Mouse (Mus musculus) heart, adult 2 months (tissue): ENCODE measurements around the gene Ipo4. TPM values are rescaled to one million over a fixed set of nuclear protein-coding genes. Genes with fewer than 3 reads are reported as not detected.
A peak's percentile ranks its signal among the peaks of the same experiment; 100 is the strongest.

Experiments used
- DNase-seq, 2 experiments: peaks; one replicate each; pipeline ENCODE4 v3.0.0; 2021
- H3K27ac ChIP-seq: fragments of 200-600 bp; 2 replicates; pipeline ENCODE4 v1.8.1; 2022
- H3K27me3 ChIP-seq: fragments of 200-500 bp; 2 replicates; pipeline ENCODE4 v1.6.1; 2012; ENCODE audit warnings: mild to moderate bottlenecking, low read length, inconsistent platforms, mixed read lengths; ENCODE audit not compliant: control insufficient read depth, insufficient read depth
- H3K36me3 ChIP-seq: fragments of 200-500 bp; 2 replicates; pipeline ENCODE4 v1.6.1; 2012; ENCODE audit warnings: low read length, inconsistent platforms; ENCODE audit not compliant: control insufficient read depth, insufficient read depth
- H3K4me1 ChIP-seq: fragments of 200-500 bp; 2 replicates; pipeline ENCODE4 v1.6.1; 2011; ENCODE audit warnings: low read length; ENCODE audit not compliant: control insufficient read depth, insufficient read depth
- H3K4me3 ChIP-seq: fragments of 200-600 bp; 2 replicates; pipeline ENCODE4 v1.8.1; 2022
- H3K79me2 ChIP-seq: fragments of 200-500 bp; replicated peaks from 2 replicates; pipeline ENCODE4 v1.6.1; 2012; ENCODE audit warnings: mild to moderate bottlenecking, inconsistent platforms, low read length, moderate library complexity, mixed read lengths; ENCODE audit not compliant: control insufficient read depth, insufficient read depth
- H3K9ac ChIP-seq: fragments of 200-500 bp; 2 replicates; pipeline ENCODE4 v1.6.1; 2012; ENCODE audit warnings: low read depth, mild to moderate bottlenecking, control low read depth, inconsistent platforms, low read length, mixed read lengths
- CTCF ChIP-seq: fragments of 200-600 bp; IDR thresholded peaks from 2 replicates; pipeline ENCODE4 v1.8.1; 2022; ENCODE audit warnings: antibody characterized with exemption, mild to moderate bottlenecking, moderate library complexity
- EP300 ChIP-seq: fragments of 200-500 bp; IDR thresholded peaks from 2 replicates; pipeline ENCODE4 v1.6.1; 2011; ENCODE audit warnings: low read depth, low read length, control low read depth; ENCODE audit not compliant: insufficient read depth
- POLR2A ChIP-seq: fragments of 200-500 bp; IDR thresholded peaks from 2 replicates; pipeline ENCODE4 v1.6.1; 2011; ENCODE audit warnings: mild to moderate bottlenecking, low read depth, low read length, control low read depth; ENCODE audit not compliant: insufficient read depth
- WGBS: fragments of 180-500 bp; shearing (Covaris S2); methylation state at CpG from one replicate; pipeline ENCODE4 v1.1.7; 2018; 5-methylcytosine and 5-hydroxymethylcytosine counted together
- intact Hi-C: fragments of 180-260 bp; cut with DNase I; formaldehyde crosslinking; loops from one replicate; pipeline ENCODE4 v1.15.1; 2025
- polyA plus RNA-seq: library from polyadenylated mRNA; depleted of rRNA; stranded (reverse); fragments of >200 nt; gene quantifications from 2 replicates; pipeline ENCODE4 v1.2.3, GENCODE M21; 2012
- total RNA-seq, 2 experiments: library from RNA; stranded (reverse); gene quantifications; 2 replicates each; pipeline ENCODE4 v1.2.3; 2021

Ipo4 gene
- total and polyA plus RNA-seq, 3 experiments: 51.3 to 68.2 (median 64.1) TPM

DNA sequence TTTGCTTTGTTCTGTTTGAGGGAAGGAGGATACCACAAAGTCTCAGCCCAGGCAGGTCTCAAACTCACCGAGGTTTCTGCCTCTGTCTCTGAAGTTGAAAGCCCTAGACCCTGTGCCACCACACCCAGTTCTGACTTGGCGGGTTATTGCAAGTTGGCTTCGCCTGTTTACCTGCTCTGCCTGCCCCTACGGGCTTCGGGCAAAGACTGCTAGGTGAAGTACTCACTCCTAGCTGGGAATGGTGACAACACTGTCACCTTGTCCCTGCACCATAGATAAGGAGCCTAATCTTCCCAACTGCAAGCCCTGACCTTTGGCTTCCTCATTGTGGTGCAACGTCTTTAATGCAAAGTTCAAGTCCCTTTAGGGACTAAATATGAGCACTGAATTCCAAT is 50.2 kb downstream of the Ipo4 start:
- H3K79me2 ChIP-seq: no peaks in the 10 kb centered on the region
- H3K4me1 ChIP-seq: peaks cover 3% of the 10 kb centered on the region
- peak in 1 of 2 experiments; percentile 34 for DNase-seq
- WGBS: 48% methylated on average over 6 of the region's 6 CpGs
- peak overlapping the region; percentile 78 for H3K27ac ChIP-seq
- intact Hi-C loops: no loop called here
- H3K4me3 ChIP-seq: peak overlapping the region; percentile 76
- H3K36me3 ChIP-seq: peaks cover 4% of the 10 kb centered on the region; the same call in 1 of the 2 replicates
- H3K9ac ChIP-seq: peak overlapping the region; percentile 22; the same call in 1 of the 2 replicates
- TF ChIP-seq POLR2A (no peak), EP300 (no peak), CTCF (no peak)
- no peaks in the 10 kb centered on the region for H3K27me3 ChIP-seq

DNA sequence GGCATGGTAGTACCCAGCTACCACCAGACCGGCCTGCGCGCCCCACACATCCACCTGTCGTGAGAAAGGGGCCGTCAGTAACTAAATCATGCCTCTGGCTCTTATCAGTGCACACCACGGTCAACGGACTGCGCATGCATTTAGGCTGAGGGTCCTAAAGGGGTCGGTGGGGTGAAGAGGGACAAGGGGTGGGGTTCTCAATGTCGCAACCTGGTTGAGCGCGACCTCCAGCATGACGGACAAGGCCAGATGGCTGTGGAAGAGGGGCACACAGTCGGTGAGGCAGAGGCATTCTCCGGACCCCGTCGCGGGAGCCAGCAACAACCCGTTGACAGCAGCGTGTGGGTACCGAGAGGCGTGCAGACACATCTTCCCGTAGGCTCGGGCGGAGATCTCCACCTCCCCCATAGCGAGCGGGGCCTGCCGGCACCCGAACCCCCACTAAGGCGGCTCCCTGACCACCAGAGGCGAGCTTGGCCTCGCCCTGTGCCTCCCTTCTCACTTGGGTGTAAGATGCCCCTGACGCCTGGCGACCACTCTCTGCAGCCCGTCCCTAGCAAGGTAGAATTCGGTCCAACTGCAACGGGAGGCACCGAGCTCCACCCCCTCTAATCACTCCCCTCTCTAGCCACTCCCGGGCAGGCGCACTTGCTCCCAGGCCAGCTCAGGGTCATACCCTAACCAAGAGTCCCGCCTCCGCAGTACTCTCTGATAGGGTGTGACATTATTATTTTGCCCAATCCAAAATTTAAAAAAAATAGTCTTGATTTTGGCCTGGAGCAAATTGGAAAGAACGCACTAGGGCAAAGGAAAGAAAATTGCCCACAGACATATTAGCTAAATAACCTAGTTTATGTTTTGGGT is 50.8 kb downstream of the Ipo4 start, which contains the start of gene Emc9:
Gene Emc9 (minus strand): TSS at position 601 of the 864 bp plus-strand sequence.
- Histone ChIP-seq H3K4me3 (peak within 1 kb of the TSS; percentile 76), H3K27me3 (no peaks in the 10 kb centered on the region), H3K9ac (peak within 1 kb of the TSS; percentile 91), H3K27ac (peak within 1 kb of the TSS; percentile 78), H3K36me3 (peaks cover 1% of the 10 kb centered on the region; the same call in 1 of the 2 replicates), H3K4me1 (peaks cover 3% of the 10 kb centered on the region), H3K79me2 (no peaks in the 10 kb centered on the region)
- peak; percentile 77 for TF ChIP-seq POLR2A
- TF ChIP-seq EP300: no peak
- TF ChIP-seq CTCF: peak; percentile 7; the same call in 1 of the 2 replicates
- peak; percentile 85 to 89 for DNase-seq
- intact Hi-C loops: no loop called here
- WGBS: 6% methylated on average over 43 of the region's 43 CpGs

DNA sequence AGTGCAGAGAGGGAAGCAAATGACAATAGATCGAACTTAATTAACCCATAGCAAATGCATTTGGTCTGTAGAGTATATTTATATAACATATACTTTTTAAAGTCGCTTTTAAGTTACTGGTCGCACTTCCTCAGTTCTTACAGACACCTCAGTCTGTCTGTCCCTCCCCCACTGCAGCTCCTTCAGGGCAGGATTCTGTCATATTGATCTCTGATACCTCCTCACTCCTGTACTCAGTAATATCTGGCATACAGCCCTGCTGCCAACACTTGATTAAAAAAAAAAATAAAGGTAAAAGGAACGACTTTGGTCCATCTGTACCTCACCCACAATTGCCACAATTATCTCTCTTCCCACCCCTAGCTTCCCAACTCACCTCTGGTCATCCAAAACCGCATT is 51.5 kb downstream of the Ipo4 start:
- 56% methylated on average over 5 of the region's 5 CpGs for WGBS
- peak overlapping the region; percentile 78 for H3K27ac ChIP-seq
- H3K4me1 ChIP-seq: peaks cover 3% of the 10 kb centered on the region
- intact Hi-C loops: no loop called here
- H3K79me2 ChIP-seq: no peaks in the 10 kb centered on the region
- TF ChIP-seq POLR2A (no peak), CTCF (no peak), EP300 (no peak)
- no peaks in the 10 kb centered on the region; the same call in 1 of the 2 replicates for H3K36me3 ChIP-seq
- H3K27me3 ChIP-seq: no peaks in the 10 kb centered on the region
- peak overlapping the region; percentile 91 for H3K9ac ChIP-seq
- peak overlapping the region; percentile 76 for H3K4me3 ChIP-seq
- no peak for DNase-seq

- intact Hi-C loops: no loop called here
- Histone ChIP-seq H3K9ac (no peak overlapping the region), H3K79me2 (0 out of 2 replicates have a peak, but pooled peaks cover 4% of the 10 kb centered on the region), H3K27ac (no peak overlapping the region), H3K27me3 (no peaks in the 10 kb centered on the region), H3K4me3 (no peak overlapping the region), H3K36me3 (no peaks in the 10 kb centered on the region; the same call in 1 of the 2 replicates), H3K4me1 (peaks cover 6% of the 10 kb centered on the region)
- WGBS: 74% methylated on average over 9 of the region's 9 CpGs
- TF ChIP-seq POLR2A (no peak), CTCF (peak; percentile 72)
- DNase-seq: no peak
Measured at GRCm38 (mm10) chr14:55581981-55582681, 53.6 kb downstream of the Ipo4 start.

- WGBS: 93% methylated on average over 16 of the region's 16 CpGs
- H3K4me3 ChIP-seq: no peak overlapping the region
- H3K27me3 ChIP-seq: no peaks in the 10 kb centered on the region
- TF ChIP-seq POLR2A (no peak), EP300 (no peak), CTCF (no peak)
- H3K27ac ChIP-seq: no peak overlapping the region
- H3K79me2 ChIP-seq: 0 out of 2 replicates have a peak, but pooled peaks cover 4% of the 10 kb centered on the region
- DNase-seq: no peak
- peaks cover 6% of the 10 kb centered on the region for H3K4me1 ChIP-seq
- intact Hi-C loops: no loop called here
- H3K36me3 ChIP-seq: no peaks in the 10 kb centered on the region; the same call in 1 of the 2 replicates
- H3K9ac ChIP-seq: no peak overlapping the region
Measured at GRCm38 (mm10) chr14:55580731-55581130, 55.0 kb downstream of the Ipo4 start.
